ENCODE assay signal across 12 mouse cellular contexts in the genomic region with DNA sequence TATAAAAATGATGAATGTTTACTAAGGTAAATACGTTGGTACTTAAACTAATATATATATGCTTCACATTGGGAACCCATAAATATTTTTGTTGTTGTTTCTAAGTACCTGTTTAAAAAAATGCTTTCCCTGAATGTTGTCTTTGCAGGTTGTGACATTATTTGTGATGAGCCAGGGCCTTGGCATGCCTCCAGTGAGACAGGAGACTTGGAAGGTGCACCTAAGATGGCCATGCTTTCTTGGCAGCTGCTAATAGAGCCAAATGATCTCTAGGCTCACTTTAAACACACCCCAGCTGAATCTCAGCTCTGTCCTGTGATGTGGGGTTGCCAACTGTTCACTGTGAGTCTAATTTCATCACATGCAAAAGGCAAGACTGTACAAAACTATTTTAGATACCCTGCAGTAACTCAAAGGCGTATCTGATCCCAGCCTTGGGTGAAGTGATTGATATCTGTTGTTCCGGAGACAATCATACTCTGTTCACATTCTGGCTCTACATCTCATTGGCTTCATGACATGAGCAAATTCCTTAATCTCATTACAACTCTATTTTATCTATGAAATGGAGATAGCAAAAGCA.
"Had no signal": no experiment of that assay in that cellular context is flagged by ENCODE, and none has a peak within 500 bp of the region (broad histone marks: within the 10 kb centered on the region; RNA-seq: fewer than 3 reads in every experiment).

No protein-coding gene starts in this region.

- DNase-seq: lung, adult 18-20 months; lung, embryonic 14.5 days; lung, postnatal 10 days; lung, postnatal 36 days; retina, postnatal 1 day; right cerebral cortex, adult 18-20 months; right cerebral cortex, postnatal 25 days; right cerebral cortex, postnatal 4 days; spleen, adult 18-20 months; thymus, adult 18-20 months; thymus, postnatal 14 days; thymus, postnatal 36 days had no signal
